Mouse (Mus musculus): ENCODE results near the gene Gm21981. TPM values are rescaled to one million over a fixed set of nuclear protein-coding genes. Genes with fewer than 3 reads are reported as not detected.
A peak's percentile ranks its signal among the peaks of the same experiment; 100 is the strongest.

Gm21981 gene
- total and polyA plus RNA-seq, 2 experiments from 2014 or later, result 0.22 TPM; not detected in 1

DNA sequence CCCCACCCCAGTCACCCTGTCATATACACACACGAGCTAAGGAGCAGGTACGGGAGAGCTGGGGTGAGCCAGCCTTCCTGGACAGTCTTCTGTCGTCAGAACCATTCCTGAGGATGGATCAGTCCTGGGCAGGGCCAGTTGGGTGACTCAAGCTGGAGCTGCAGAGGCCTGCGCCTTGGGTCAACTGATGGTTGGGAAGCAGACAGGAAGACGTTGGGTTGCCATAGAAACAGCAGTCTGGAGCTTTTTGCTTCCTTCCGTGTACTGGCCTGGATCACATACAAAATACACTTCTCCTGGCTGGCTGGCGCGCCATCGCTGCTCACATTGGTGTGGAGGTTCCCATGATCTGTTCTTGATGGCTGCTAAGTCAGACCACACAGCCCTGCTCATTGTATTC, 7.5 kb upstream of the Gm21981 start:
- TF ChIP-seq EP300 (IDR thresholded peaks at IDR 0.05; ENCODE audit: low read depth), result no peak
- no peak for TF ChIP-seq CTCF (IDR thresholded peaks at IDR 0.05; ENCODE audit: low read depth)
- Histone ChIP-seq H3K4me1 (ENCODE audit: control insufficient read depth, insufficient read depth) (no peaks in the 10 kb centered on the region), H3K4me3 (ENCODE audit: low read depth, low read length) (no peak overlapping the region), H3K9ac (replicated peaks; ENCODE audit: low read depth, low read length) (no peak overlapping the region), H3K27me3 (ENCODE audit: control insufficient read depth, insufficient read depth, low read length) (no peaks in the 10 kb centered on the region), H3K27ac (ENCODE audit: low read depth) (no peak overlapping the region), H3K9me3 (replicated peaks; ENCODE audit: control insufficient read depth, low read length) (no peaks in the 10 kb centered on the region), H3K4me2 (ENCODE audit: low read depth, low read length) (no peak overlapping the region), H3K36me3 (replicated peaks; ENCODE audit: control insufficient read depth, insufficient read depth, low read length) (peaks cover 23% of the 10 kb centered on the region; the same call in 1 of the 2 replicates)
- ATAC-seq (ENCODE audit: insufficient read depth, low read depth) (no peak), DNase-seq (ENCODE audit: low spot score) (no peak)
- 79% methylated on average over 9 of the region's 9 CpGs for WGBS

DNA sequence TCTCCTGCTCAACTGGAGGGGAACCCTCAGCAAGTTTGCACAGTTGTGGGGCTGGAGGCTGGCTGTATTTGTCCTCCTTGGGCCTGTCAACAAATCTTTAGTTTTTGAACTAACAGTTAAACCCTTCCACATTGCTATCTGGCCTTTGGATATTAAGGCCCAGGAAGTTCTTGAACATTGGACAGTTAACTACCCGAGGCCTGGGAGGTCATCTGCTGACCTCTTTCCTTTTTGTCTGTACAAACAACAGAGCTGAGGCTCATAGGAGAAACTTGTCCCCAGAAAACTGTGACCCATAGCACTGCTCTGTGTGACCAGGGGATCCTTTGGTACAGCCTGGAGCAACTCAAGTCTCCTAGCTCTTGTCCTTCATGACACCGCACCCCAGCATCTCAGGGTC, 4.8 kb upstream of the Gm21981 start:
- Histone ChIP-seq H3K27me3 (ENCODE audit: control insufficient read depth, insufficient read depth, low read length) (no peaks in the 10 kb centered on the region), H3K36me3 (replicated peaks; ENCODE audit: control insufficient read depth, insufficient read depth, low read length) (peaks cover 23% of the 10 kb centered on the region; the same call in 1 of the 2 replicates), H3K4me3 (ENCODE audit: low read depth, low read length) (no peak overlapping the region), H3K27ac (ENCODE audit: low read depth) (no peak overlapping the region), H3K4me2 (ENCODE audit: low read depth, low read length) (no peak overlapping the region), H3K9me3 (replicated peaks; ENCODE audit: control insufficient read depth, low read length) (no peaks in the 10 kb centered on the region), H3K4me1 (ENCODE audit: control insufficient read depth, insufficient read depth) (peaks cover 10% of the 10 kb centered on the region; the same call in 1 of the 2 replicates), H3K9ac (replicated peaks; ENCODE audit: low read depth, low read length) (no peak overlapping the region)
- DNase-seq (ENCODE audit: low spot score) (no peak), ATAC-seq (ENCODE audit: insufficient read depth, low read depth) (no peak)
- 72% methylated on average over 2 of the region's 2 CpGs for whole genome bisulfite sequencing
- TF ChIP-seq CTCF (IDR thresholded peaks at IDR 0.05; ENCODE audit: low read depth) (no peak), EP300 (IDR thresholded peaks at IDR 0.05; ENCODE audit: low read depth) (no peak)

DNA sequence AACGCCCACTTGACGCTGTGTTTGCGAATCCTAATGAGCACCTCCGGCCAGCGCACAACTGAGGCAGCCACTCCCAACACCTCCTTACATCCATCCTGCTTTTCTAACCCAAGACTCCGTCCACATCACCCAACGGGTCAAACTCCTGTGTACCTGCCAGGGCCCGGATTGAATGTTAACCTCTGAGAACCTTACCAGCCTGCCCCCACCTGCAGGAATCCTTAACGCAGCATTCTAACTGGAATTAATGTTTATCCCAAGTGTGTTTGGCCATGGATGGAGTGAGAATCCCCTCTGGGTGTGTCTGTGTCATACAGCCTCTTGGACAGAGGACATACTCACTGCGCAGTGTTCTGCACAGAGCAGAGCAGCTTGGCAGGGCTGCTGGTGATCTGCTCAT, 3.9 kb upstream of the Gm21981 start:
- peaks cover 19% of the 10 kb centered on the region; the same call in 1 of the 2 replicates for H3K36me3 ChIP-seq (replicated peaks; ENCODE audit: control insufficient read depth, insufficient read depth, low read length)
- H3K4me2 ChIP-seq (ENCODE audit: low read depth, low read length), result no peak overlapping the region
- no peak overlapping the region for H3K4me3 ChIP-seq (ENCODE audit: low read depth, low read length)
- H3K9ac ChIP-seq (replicated peaks; ENCODE audit: low read depth, low read length), result no peak overlapping the region
- no peak for ATAC-seq (ENCODE audit: insufficient read depth, low read depth)
- no peak for TF ChIP-seq EP300 (IDR thresholded peaks at IDR 0.05; ENCODE audit: low read depth)
- no peak for TF ChIP-seq CTCF (IDR thresholded peaks at IDR 0.05; ENCODE audit: low read depth)
- no peaks in the 10 kb centered on the region for H3K9me3 ChIP-seq (replicated peaks; ENCODE audit: control insufficient read depth, low read length)
- no peak overlapping the region for H3K27ac ChIP-seq (ENCODE audit: low read depth)
- H3K4me1 ChIP-seq (ENCODE audit: control insufficient read depth, insufficient read depth), result peaks cover 11% of the 10 kb centered on the region; the same call in 1 of the 2 replicates
- 90% methylated on average over 10 of the region's 10 CpGs for WGBS
- H3K27me3 ChIP-seq (ENCODE audit: control insufficient read depth, insufficient read depth, low read length), result no peaks in the 10 kb centered on the region
- no peak for DNase-seq (ENCODE audit: low spot score)

DNA sequence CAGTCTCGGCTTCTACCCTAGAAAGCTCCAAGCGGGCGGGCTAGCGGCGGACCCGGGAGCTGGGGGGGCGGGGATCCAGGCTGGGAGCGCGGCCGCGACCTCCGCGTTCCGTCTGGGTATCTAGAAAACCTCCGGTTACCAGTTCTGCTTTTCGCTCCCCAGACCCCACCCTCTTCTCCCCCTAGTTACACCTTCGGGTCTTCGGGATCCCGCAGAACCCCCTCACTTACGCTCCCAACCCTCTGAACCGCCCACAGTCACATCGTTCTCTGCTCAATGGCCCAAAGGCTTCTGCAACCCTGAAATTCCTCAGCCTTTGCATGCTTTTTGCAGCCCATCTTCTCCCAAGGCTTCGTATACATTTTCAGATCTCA, 1.1 kb upstream of the Gm21981 start:
- Histone ChIP-seq H3K9ac (replicated peaks; ENCODE audit: low read depth, low read length) (peak overlapping the region; percentile 89), H3K9me3 (replicated peaks; ENCODE audit: control insufficient read depth, low read length) (no peaks in the 10 kb centered on the region), H3K4me3 (ENCODE audit: low read depth, low read length) (peak overlapping the region; percentile 93), H3K27ac (ENCODE audit: low read depth) (peak overlapping the region; percentile 64), H3K36me3 (replicated peaks; ENCODE audit: control insufficient read depth, insufficient read depth, low read length) (peaks cover 5% of the 10 kb centered on the region; the same call in 1 of the 2 replicates), H3K4me1 (ENCODE audit: control insufficient read depth, insufficient read depth) (peaks cover 11% of the 10 kb centered on the region; the same call in 1 of the 2 replicates), H3K4me2 (ENCODE audit: low read depth, low read length) (peak overlapping the region; percentile 89), H3K27me3 (ENCODE audit: control insufficient read depth, insufficient read depth, low read length) (no peaks in the 10 kb centered on the region)
- TF ChIP-seq EP300 (IDR thresholded peaks at IDR 0.05; ENCODE audit: low read depth) (no peak), CTCF (IDR thresholded peaks at IDR 0.05; ENCODE audit: low read depth) (no peak)
- ATAC-seq (ENCODE audit: insufficient read depth, low read depth) (no peak), DNase-seq (ENCODE audit: low spot score) (no peak)
- under 1% methylated on average over 22 of the region's 23 CpGs for WGBS

DNA sequence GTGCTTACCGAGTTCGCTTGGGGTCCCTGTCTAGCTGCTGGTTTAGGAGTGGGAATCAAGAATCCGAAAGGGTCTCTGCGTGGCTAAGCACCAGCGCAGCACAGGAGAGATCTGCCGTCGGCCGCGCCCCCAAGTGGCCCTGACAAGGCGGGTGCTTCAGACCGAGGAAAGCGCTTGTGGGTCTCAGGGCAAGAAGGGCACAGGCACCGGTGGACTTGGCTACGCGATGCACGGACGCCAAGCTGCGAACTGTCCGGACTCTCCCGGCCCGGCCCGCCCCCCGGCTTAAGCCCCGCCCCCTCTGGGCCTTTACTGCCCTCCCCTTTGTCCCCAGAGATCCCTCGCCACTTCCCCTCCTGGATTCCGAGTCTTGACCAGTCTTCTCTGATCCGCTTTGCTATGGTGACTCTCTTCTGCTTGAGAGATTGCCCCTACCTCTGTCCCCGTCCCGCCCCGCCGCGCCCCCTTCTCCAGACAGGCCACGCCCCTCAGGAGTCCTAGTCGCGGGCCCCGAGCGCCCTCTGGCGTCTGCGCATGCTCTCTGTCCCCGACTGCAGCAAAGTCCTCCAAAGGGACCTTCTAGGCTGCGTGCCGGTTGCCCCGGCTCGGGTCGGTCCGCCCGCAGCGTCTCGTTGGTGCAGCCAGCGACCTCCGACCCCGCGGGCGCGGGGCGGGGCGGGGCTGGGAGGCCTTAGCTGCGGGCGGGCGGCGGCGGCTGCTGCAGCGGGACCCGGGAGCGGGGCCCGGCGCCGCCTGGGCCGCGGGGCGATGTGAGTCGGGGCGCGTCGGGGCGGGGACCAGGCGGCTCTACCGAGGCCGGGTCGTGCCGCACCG, 465 bp upstream of the Gm21981 start, which contains the start of gene Prickle4:
Gene Prickle4 (minus strand): TSS at position 234 of the 834 bp plus-strand sequence.
- Histone ChIP-seq H3K4me3 (ENCODE audit: low read depth, low read length) (peak within 1 kb of the TSS; percentile 93), H3K9ac (replicated peaks; ENCODE audit: low read depth, low read length) (peak within 1 kb of the TSS; percentile 89), H3K27me3 (ENCODE audit: control insufficient read depth, insufficient read depth, low read length) (no peaks in the 10 kb centered on the region), H3K4me1 (ENCODE audit: control insufficient read depth, insufficient read depth) (peaks cover 11% of the 10 kb centered on the region; the same call in 1 of the 2 replicates), H3K36me3 (replicated peaks; ENCODE audit: control insufficient read depth, insufficient read depth, low read length) (peaks cover 5% of the 10 kb centered on the region; the same call in 1 of the 2 replicates), H3K27ac (ENCODE audit: low read depth) (peak within 1 kb of the TSS; percentile 64), H3K9me3 (replicated peaks; ENCODE audit: control insufficient read depth, low read length) (no peaks in the 10 kb centered on the region), H3K4me2 (ENCODE audit: low read depth, low read length) (peak within 1 kb of the TSS; percentile 89)
- ATAC-seq (ENCODE audit: insufficient read depth, low read depth) (peak; percentile 97), DNase-seq (ENCODE audit: low spot score) (peak; percentile 95)
- WGBS, result under 1% methylated on average over 80 of the region's 82 CpGs
- TF ChIP-seq EP300 (IDR thresholded peaks at IDR 0.05; ENCODE audit: low read depth) (no peak), CTCF (IDR thresholded peaks at IDR 0.05; ENCODE audit: low read depth) (peak; percentile 83)

Measured in heart, postnatal 0 days (tissue).